Mouse (Mus musculus) kidney, adult 11 months (tissue): ENCODE results near the gene Mindy2.
"Not testable (repeated sequence)": the region's sequence is repeated elsewhere in the genome, so short reads cannot be mapped to it uniquely, and the experiment has no call there.

Experiments
- DNase-seq: peaks from one replicate; pipeline ENCODE4 v3.0.0; 2022

The Mindy2 gene

DNA sequence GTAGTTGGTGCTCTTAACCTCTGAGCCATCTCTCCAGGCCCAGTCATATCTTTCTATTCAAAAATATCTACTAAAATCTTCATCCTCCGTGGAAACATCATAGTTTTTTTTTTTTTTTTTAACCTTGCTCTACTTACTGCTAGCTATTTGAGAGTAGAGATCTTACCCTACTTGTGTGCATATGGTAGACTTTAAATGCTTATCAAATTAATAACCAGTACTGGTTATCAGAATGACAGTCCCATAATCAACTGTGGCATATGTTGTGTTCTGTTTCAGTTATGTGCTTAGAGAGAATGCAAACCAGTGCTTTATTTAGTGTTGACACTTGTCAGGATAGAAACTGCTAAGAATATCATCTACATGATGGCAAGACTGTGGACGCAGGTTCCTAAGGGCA lies 78.9 kb downstream of the Mindy2 start:
- DNase-seq: no peak

- no peak for DNase-seq
Observed at GRCm38 (mm10) chr9:70570351-70570750, 86.6 kb downstream of the Mindy2 start.

DNA sequence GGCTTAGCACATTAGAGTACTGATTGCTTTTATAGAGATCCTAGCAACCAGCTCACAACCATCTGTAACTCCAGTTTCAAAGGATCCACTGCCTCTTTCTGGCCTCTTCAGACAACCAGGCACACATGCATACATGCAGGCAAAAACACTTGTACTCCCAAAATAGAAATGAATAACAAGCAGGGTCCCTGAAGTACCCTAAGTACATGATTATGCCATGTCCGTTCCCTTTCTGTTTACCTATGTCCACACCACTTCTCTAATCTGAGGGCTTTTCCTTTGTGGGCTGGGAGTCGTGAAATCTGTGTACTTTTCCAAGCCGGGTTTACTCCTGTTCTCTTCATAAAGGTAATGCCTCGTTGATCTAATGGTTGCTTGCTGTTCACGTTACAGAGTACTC lies 89.3 kb downstream of the Mindy2 start:
- DNase-seq: no peak

DNA sequence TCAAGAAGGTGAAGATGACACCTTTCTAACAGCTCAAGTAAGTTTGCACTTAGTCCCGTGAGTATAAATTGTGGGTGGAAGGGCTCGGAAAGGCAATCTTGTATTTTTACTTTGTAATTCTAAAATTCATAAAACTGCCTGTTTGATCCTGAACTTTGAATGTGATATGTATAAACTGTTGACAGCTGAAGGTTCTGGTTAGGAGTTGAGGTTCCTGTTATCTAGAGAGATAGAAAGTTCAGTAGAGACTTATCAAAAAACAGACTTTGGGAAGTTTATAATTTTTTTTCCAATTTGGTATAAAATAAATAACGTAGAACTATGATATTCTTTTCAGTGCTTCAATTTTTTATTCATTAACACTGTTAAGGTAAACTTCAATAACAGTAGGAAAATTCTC lies 94.1 kb downstream of the Mindy2 start:
- no peak for DNase-seq

DNA sequence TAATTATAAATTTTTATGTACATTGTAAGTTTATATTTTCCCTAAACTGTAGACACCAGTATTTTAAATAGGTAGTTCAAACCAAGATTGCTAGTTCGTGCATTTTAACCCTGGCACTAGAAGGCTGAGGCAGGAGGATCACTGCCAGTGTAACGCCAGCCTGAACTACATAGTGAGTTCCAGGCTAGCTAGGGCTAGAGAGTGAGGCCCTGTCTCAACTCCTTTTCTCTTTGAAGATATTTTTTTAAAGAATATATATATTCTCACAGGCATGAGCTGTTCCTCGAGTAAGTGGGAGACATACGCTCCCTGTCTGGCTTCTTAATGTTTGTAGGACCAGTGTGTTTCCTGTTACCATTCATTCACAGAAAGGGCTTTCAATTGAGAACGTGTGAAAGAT lies 100.2 kb downstream of the Mindy2 start:
- DNase-seq: no peak

- DNase-seq: no peak
Observed at GRCm38 (mm10) chr9:70555431-70555830, 101.5 kb downstream of the Mindy2 start.

DNA sequence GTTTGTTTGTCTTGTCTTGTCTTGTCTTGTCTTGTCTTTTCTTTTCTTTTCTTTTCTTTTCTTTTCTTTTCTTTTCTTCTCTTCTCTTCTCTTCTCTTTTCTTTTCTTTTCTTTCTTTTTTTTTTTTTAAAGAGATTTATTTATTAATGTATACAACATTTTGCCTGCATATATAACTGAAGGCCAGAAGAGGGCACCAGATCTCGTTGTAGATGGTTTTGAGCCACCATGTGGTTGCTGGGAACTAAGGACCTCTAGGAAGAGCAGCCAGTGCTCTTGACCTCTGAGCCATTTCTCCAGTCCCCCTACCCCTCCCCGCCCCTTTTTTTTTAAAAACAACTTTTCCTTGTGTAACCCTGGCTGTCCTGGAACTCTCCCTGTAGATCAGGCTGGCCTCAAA lies 104.7 kb downstream of the Mindy2 start:
- not testable (repeated sequence) for DNase-seq

DNA sequence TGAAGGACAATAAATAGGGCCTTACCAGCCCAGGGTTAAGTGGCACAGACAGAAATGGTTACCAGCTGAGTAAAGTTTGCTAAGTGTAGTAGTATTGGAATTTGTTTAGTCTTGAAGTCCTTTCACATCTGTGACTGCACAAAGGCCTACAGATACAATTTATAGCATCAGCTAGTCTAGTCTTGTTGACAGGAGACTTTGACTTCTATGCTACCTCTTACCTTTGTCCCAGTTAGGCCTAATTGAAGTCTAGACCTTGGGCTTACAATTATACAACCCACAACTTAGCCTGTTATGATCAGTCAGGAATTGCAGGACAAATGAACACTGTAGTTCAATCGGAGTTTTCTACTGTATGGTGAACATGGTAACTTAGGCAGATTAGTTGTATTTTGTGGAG lies 105.5 kb downstream of the Mindy2 start:
- no peak for DNase-seq
